Mouse (Mus musculus) myocyte (in vitro differentiated cells): ENCODE measurements at regions not wholly inside any gene's neighbourhood (a gene's known extent, or its start where the extent isn't known, plus 50 kb on each side); places are given as distances from the start of the nearest gene placed in this dataset.

Experiments used
- E2F4 ChIP-seq: IDR thresholded peaks from one replicate; pipeline ENCODE4 v1.6.1; 2011; ENCODE audit warnings: mild to moderate bottlenecking, control low read depth, moderate library complexity; ENCODE audit not compliant: insufficient read depth
- MAX ChIP-seq: IDR thresholded peaks from one replicate; pipeline ENCODE4 v1.6.1; 2011; ENCODE audit warnings: low read depth, mild to moderate bottlenecking, control low read depth
- MYOG ChIP-seq, 3 experiments: IDR thresholded peaks; one replicate each; pipeline ENCODE4 v1.6.1; 2011; ENCODE audit warnings: control low read depth in 2 of 3, low read depth in 2 of 3, mild to moderate bottlenecking in 2 of 3; ENCODE audit not compliant: insufficient read length in 2 of 3, control insufficient read depth in 1 of 3, insufficient read depth in 1 of 3
- POLR2A ChIP-seq: IDR thresholded peaks from one replicate; pipeline ENCODE4 v1.6.1; 2011; ENCODE audit warnings: low read depth, mild to moderate bottlenecking, control low read depth, moderate library complexity; ENCODE audit not compliant: insufficient read length
- REST ChIP-seq: IDR thresholded peaks from one replicate; pipeline ENCODE4 v1.6.1; 2011; ENCODE audit warnings: mild to moderate bottlenecking, control low read depth, moderate library complexity; ENCODE audit not compliant: insufficient read depth, insufficient read length
- TCF12 ChIP-seq: IDR thresholded peaks from one replicate; pipeline ENCODE4 v1.6.1; 2011; ENCODE audit warnings: mild to moderate bottlenecking, control low read depth; ENCODE audit not compliant: poor library complexity, insufficient read depth, severe bottlenecking
- TCF3 ChIP-seq: IDR thresholded peaks from one replicate; pipeline ENCODE4 v1.6.1; 2011; ENCODE audit warnings: low read depth, control low read depth; ENCODE audit not compliant: insufficient read length
- USF1 ChIP-seq: IDR thresholded peaks from one replicate; pipeline ENCODE4 v1.6.1; 2011; ENCODE audit warnings: low read depth, mild to moderate bottlenecking, control low read depth, moderate library complexity

DNA sequence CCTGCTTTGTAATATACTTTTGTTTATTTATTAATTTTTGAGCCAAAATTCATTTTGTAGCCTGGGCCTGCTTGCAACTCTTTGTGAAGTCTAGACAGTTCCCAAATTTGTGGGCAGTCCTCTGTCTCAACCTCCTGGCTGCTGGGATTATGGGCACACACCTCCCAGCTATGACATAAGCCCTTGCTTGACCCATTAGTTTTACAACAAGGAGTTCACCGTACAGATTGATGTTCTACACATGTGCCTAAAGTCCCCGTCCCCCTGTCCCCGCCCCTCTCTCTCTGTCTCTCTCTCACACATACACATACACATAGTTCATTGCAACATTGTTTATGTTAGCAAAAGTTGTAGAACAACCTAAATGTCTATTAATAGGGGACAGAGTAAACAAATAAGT, 63.7 kb upstream of the Abca1 start:
- no peak for TF ChIP-seq USF1
- TF ChIP-seq MAX = no peak
- TF ChIP-seq POLR2A = no peak
- no peak for TF ChIP-seq E2F4
- TF ChIP-seq TCF12 = no peak
- no peak for TF ChIP-seq MYOG (IDR thresholded peaks at IDR 0.05; ENCODE audit: control insufficient read depth in 1 of 3, insufficient read depth in 1 of 3, insufficient read length in 2 of 3, low read depth in 2 of 3)
- TF ChIP-seq TCF3 = no peak
- no peak for TF ChIP-seq REST
